Comparison of ENCODE assay signal across 9 mouse cellular contexts in the genomic region with DNA sequence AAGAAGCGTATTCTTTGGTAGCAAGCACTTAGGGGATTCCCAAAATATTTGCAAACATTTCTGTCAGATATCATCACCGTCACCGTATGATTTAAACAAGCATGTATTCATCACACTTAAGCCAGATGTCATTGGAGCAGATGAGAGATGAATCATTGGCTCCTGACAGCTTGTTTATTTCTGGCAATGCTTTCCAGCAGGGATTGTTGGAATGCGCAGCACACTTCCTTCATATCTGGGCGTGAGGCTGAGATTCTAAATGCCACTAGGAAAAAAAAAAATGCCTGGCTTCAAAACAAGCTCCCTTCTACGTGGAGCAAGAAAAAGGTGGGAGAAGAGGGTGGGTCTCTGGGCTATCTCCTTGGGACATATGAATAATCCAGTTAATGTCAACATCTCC.
DNase-seq lines count a peak whose midpoint lies in the region.
"Had no signal": no experiment of that assay in that cellular context is flagged by ENCODE, and none has a peak within 500 bp of the region (broad histone marks: within the 10 kb centered on the region; RNA-seq: fewer than 3 reads in every experiment).

No protein-coding gene starts in this region.

- peak; percentile 39 to 44 for DNase-seq in heart, adult 9 months (ENCODE audit: low spot score in 2 of 2)
- DNase-seq in heart, adult 11 months = no peak
- peak; percentile 41 to 48 for DNase-seq in right cerebral cortex, adult 2 months (ENCODE audit: low spot score in 2 of 2)
- DNase-seq in right cerebral cortex, postnatal 4 days = no peak
- peak; percentile 30 for DNase-seq in layer of hippocampus, adult 9-11 months
- DNase-seq in yolk sac, embryonic 10.5 days (ENCODE audit: low spot score) = peak; percentile 16
- no peak for DNase-seq in adrenal gland, postnatal 25 days
- no peak for DNase-seq in thymus, postnatal 25 days
- DNase-seq: kidney, adult 11 months had no signal

Comparison
In these comparisons a context has a peak if more than half of its experiments do, and no peak if none do; other contexts are left out.
1. DNase-seq: peak in heart, adult 9 months (2 of 2), right cerebral cortex, adult 2 months (2 of 2), layer of hippocampus, adult 9-11 months (single experiment) and yolk sac, embryonic 10.5 days (single experiment); none in heart, adult 11 months (single experiment), right cerebral cortex, postnatal 4 days (single experiment), adrenal gland, postnatal 25 days (single experiment) and thymus, postnatal 25 days (single experiment).